Mouse (Mus musculus): ENCODE measurements around the gene Sh3bgrl3.

DNA sequence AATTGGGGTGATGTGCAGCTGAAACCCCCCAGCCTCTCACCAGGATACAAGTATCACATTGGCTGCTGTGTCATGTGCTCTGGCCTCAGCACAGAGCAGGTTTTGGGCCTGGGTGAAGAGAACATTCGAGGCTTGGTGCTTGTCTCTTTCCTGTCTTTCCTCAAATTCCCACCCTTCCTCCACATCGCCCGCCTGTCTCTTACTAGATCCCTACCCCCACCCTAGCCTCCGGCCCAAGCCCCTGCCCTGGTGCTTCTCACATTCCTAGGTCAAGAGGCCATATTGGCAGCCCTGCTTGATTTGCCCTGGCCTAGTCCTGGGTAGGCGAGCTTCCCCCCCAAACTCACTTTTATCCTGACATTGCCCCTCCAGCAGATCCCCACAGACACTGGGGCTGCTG lies 9.5 kb downstream of the Sh3bgrl3 start:
- TF ChIP-seq MAFK (IDR thresholded peaks at IDR 0.05; ENCODE audit: insufficient read depth, low read depth, low read length) = no peak
- TF ChIP-seq HCFC1 (IDR thresholded peaks at IDR 0.05; ENCODE audit: borderline replicate concordance, insufficient read depth, low read length) = no peak
